Mouse (Mus musculus) neural tube, embryonic 14.5 days (tissue): Measurements from ENCODE around the gene Mxi1. TPM values are rescaled to one million over a fixed set of nuclear protein-coding genes. Genes with fewer than 3 reads are reported as not detected.

ENCODE experiments used
- ATAC-seq: fragments of 200-750 bp; cut with Nextera tagmentation; 2 replicates; pipeline ENCODE4 v1.8.0; 2017; ENCODE audit warnings: low read depth, mild to moderate bottlenecking, moderate TSS enrichment, moderate library complexity
- H3K27ac ChIP-seq: fragments of 300-500 bp; sonication (generic); 2 replicates; pipeline ENCODE4 v1.5.1; 2014; ENCODE audit warnings: low read depth, mild to moderate bottlenecking, control low read depth, low read length, moderate library complexity, mixed read lengths
- H3K27me3 ChIP-seq: fragments of 300-500 bp; sonication (generic); 2 replicates; pipeline ENCODE4 v1.6.1; 2014; ENCODE audit warnings: low read length; ENCODE audit not compliant: control insufficient read depth, insufficient read depth
- H3K36me3 ChIP-seq: fragments of 300-500 bp; sonication (generic); 2 replicates; pipeline ENCODE4 v1.6.1; 2014; ENCODE audit warnings: low read length, mixed read lengths; ENCODE audit not compliant: control insufficient read depth, insufficient read depth
- H3K4me1 ChIP-seq: fragments of 300-500 bp; sonication (generic); 2 replicates; pipeline ENCODE4 v1.6.1; 2014; ENCODE audit warnings: low read length; ENCODE audit not compliant: control insufficient read depth, insufficient read depth
- H3K4me2 ChIP-seq: fragments of 300-500 bp; sonication (generic); 2 replicates; pipeline ENCODE4 v1.6.1; 2014; ENCODE audit warnings: mild to moderate bottlenecking, low read depth, low read length, control low read depth
- H3K4me3 ChIP-seq: fragments of 300-500 bp; sonication (generic); 2 replicates; pipeline ENCODE4 v1.5.1; 2014; ENCODE audit warnings: low read depth, low read length, control low read depth, mixed read lengths
- H3K9ac ChIP-seq: fragments of 300-500 bp; sonication (generic); replicated peaks from 2 replicates; pipeline ENCODE4 v1.6.1; 2014; ENCODE audit warnings: low read depth, mild to moderate bottlenecking, control low read depth, low read length, mixed read lengths
- H3K9me3 ChIP-seq: fragments of 300-500 bp; sonication (generic); 2 replicates; pipeline ENCODE4 v1.6.1; 2016; ENCODE audit warnings: low read length; ENCODE audit not compliant: control insufficient read depth
- WGBS: fragments of 180-500 bp; shearing (Covaris S2); extraction: QIAGEN DNeasy Blood & Tissue Kit; methylation state at CpG from one replicate; pipeline ENCODE4 v1.1.7; 2014; 5-methylcytosine and 5-hydroxymethylcytosine counted together
- polyA plus RNA-seq: library from polyadenylated mRNA; unstranded; fragments of >200 nt; fragmentation: Nextera tagmentation; extraction: Ambion mirVana; gene quantifications from 2 replicates; pipeline ENCODE4 v1.2.1, GENCODE M21; 2014

Gene Mxi1
- polyA plus RNA-seq, 1 experiment from 2014 or later, result 41.8 TPM

DNA sequence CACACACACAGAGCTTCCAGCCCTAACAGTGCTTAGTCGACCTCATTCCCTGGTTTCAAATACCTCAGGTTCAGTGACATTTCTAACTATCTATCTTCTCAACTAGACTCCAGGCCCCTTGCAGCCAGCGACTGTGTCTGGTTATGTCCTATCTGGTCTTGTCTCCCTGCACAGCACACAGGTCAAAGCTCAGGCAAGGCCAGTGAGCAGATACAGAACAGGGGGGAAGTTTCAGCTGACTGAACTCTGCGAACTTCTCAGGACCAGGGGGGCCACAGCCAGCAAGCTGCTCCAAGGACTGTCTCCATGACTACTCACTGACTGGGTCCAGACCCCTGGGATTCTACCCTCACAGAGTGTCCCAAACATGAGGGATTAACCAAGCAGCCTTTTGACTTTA lies 35.1 kb upstream of the Mxi1 start:
- Histone ChIP-seq H3K4me3 (no peak overlapping the region), H3K27ac (no peak overlapping the region), H3K4me2 (no peak overlapping the region), H3K9ac (no peak overlapping the region), H3K27me3 (no peaks in the 10 kb centered on the region), H3K4me1 (no peaks in the 10 kb centered on the region), H3K36me3 (no peaks in the 10 kb centered on the region), H3K9me3 (no peaks in the 10 kb centered on the region)
- 63% methylated on average over 3 of the region's 3 CpGs for WGBS
- ATAC-seq, result no peak

DNA sequence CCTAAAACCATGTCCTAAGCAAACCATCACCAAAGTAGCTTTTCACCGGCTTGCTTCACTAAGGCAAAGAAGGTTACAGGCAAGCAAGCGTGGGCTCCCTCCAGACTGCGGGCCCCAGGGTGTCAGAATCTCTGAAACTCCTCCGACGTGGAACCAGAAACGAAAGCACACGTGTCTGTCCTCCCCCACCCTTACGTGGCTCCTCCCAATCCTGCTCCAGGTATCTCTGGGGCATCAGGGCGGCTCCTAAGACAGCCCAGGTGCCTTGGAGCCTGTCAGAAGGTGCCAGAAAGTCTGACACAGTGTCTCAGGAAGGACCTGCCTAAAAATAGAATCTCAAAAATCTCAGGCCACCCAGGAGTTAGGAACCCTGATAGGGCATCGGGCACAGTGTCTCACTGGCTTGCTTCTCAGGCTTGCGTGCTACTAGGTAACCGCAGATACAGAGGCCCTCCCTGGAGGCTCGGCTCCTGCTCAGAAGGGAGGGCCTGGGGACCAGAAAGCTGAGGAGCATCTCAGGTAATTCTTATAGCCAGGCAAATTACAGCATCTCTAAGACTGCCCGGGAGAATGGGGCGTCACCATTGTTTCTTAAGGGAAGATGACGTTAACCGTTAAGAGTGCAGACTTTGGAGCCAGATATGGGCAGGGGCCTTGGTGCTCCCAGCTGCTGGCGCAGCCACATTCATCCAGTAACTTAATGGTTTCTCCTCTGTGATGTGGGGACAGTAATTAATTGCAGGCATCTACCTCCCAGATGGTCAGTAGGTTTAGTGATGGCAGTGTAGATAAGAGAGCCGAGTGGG lies 33.2 kb upstream of the Mxi1 start:
- Histone ChIP-seq H3K9me3 (no peaks in the 10 kb centered on the region), H3K4me1 (0 out of 2 replicates have a peak, but pooled peaks cover under 1% of the 10 kb centered on the region), H3K36me3 (no peaks in the 10 kb centered on the region), H3K4me2 (no peak overlapping the region), H3K4me3 (no peak overlapping the region), H3K9ac (no peak overlapping the region), H3K27me3 (no peaks in the 10 kb centered on the region), H3K27ac (no peak overlapping the region)
- WGBS, result 74% methylated on average over 19 of the region's 19 CpGs
- no peak for ATAC-seq

DNA sequence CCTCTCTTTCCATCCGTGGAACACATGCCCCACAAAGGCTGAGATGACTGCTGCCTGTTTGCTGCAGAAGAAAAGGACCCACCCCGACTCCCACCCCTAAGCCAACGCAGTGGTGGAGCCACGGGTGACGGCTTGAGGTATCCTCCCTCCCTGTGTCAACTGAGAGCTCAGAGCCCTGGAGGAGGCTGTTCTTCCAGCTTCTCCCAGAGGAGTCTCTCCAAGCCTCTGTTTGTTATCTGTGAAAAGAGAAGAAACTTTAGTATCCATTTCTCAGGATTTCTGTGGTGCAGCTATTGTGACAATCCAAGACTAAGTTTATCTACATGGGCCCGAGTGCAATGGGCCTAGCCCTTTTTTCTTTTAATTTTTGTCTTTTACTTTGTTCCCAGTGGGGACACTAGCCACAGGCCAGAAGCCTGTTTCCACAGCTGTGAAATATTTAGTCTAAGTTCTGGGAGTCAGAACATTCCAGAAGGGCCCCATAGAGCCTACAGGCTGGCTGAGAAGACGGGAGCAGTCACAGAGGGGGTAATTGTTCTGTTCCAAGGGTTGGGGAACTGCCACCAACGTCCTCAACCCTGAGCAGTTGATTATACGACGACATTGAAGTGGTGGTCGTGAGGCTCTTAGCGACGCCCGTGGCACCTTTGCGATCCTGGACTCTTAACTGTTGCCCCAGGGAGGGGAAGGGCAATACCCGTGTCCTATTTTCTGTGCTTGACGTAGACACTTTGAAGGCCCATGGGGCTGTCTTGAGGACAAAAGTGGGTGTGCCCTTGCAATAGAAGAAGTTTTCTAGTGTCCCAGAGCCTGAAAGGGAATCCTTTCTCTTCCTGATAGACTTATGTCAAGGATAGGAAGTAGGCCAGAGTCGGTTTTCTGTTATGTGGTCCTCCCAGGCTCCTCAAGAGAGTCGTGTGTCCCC lies 31.6 kb upstream of the Mxi1 start:
- H3K9ac ChIP-seq, result no peak overlapping the region
- no peak for ATAC-seq
- no peak overlapping the region for H3K4me3 ChIP-seq
- H3K27ac ChIP-seq, result no peak overlapping the region
- H3K36me3 ChIP-seq, result no peaks in the 10 kb centered on the region
- no peaks in the 10 kb centered on the region for H3K27me3 ChIP-seq
- 0 out of 2 replicates have a peak, but pooled peaks cover 4% of the 10 kb centered on the region for H3K4me1 ChIP-seq
- WGBS, result 59% methylated on average over 19 of the region's 19 CpGs
- no peak overlapping the region for H3K4me2 ChIP-seq
- no peaks in the 10 kb centered on the region for H3K9me3 ChIP-seq

DNA sequence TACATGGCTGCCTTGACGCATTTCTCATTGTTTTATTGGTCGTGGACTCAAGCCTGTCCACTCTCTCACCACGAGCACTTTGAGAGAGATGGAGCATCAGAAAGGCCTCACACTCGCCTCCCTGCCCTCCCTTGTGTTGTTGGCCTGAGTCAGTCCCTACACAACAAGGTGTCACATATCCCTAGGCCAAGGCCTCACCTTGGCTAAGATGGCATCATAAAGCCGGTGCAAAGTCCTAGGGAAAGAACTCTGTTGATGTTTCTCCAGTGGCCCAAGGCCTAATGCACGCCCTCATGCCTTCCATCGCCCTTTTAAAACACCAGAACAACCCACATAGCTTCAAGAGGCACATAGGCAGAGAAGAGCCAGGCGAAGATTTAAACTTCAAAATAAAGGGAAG lies 30.1 kb upstream of the Mxi1 start:
- Histone ChIP-seq H3K27me3 (no peaks in the 10 kb centered on the region), H3K4me3 (no peak overlapping the region), H3K4me1 (peaks cover 13% of the 10 kb centered on the region), H3K36me3 (no peaks in the 10 kb centered on the region), H3K27ac (no peak overlapping the region), H3K9me3 (no peaks in the 10 kb centered on the region), H3K4me2 (no peak overlapping the region), H3K9ac (no peak overlapping the region)
- WGBS, result 90% methylated on average over 8 of the region's 8 CpGs
- no peak for ATAC-seq

DNA sequence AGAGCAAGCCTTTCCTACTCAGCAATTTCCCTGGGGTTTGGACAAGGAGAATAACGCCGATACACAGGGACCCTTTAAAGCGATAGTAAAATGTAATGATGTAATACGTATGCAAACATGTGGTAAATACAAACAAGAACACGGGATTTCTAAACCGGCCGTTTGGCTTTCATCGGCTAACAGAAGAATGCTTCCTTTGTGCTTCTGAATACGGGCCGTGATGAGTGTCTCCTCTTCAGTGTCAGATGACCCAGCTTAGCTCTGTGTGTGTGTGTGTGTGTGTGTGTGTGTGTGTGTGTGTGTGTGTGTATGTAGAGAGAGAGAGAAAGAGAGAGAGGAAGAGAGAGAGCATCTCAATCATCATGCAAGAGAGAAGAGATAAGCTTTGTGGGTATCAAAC lies 27.7 kb upstream of the Mxi1 start:
- Histone ChIP-seq H3K4me2 (peak overlapping the region; percentile 9; the same call in 1 of the 2 replicates), H3K27ac (no peak overlapping the region), H3K9me3 (no peaks in the 10 kb centered on the region), H3K27me3 (no peaks in the 10 kb centered on the region), H3K9ac (no peak overlapping the region), H3K36me3 (no peaks in the 10 kb centered on the region), H3K4me3 (no peak overlapping the region), H3K4me1 (peaks cover 13% of the 10 kb centered on the region)
- 30% methylated on average over 10 of the region's 10 CpGs for WGBS
- ATAC-seq, result peak; percentile 29; the same call in 1 of the 2 replicates

DNA sequence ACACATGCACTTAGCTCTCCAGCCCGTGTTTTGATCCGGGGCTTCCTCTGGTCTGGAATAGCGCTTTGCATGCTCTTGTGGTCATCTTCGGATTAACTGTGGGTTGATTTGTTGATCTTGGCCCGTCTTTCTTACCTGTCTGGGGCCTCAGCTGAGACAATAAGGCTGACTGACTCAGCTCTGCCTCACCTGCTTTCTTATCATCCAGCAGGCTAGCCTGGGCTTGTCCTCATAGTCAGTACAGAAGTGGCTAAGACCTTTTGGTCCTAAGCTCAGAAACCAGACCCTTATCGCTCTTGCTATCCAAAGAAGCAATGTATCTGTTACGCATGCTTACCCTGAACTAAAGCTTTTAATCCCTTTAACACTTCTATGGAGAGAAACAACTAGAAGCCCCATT lies 26.6 kb upstream of the Mxi1 start:
- no peaks in the 10 kb centered on the region for H3K9me3 ChIP-seq

DNA sequence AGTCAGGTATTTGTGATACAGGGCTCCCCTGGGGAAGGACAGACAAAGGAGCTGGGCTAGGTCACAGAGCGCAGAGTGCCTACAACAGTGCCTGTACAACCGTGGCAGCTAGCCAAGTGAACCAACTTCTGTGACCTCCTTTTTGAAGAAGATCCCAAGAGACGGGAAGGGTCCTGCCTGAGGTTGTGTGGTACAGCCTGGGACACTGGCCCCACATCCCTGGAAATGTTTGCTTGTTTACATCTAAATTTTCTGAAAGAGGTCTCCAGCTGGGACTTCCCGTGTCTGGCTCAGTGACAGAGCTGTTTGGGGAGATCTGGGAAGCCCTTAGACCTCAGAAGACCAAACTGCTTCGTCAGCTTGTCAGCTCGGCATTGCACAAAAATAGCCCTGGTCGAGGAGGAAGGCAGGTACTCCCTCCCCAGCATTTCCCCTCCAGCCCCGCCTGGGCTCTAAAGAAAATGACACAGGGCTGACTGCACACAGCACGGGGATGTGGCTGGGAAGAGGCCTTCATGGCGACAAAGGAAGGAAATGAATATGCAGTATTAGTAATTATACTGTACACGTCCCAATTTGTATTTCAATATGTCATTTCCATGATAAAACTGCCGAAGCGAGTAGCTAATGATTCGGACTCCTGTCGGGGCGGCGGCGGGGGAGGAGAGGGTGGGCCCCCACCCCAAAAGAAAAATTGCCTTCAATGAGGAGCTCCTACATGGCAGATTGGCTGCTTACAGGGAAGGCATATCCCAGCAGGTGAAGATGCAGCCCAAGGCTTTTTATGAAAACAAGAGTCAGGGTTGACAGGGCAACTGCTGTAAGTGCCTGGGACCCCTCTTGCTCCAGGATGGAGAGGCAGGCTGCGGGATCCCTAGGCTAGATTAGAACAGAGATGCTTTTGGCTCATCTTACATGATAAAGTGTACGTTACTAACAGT lies 25.8 kb upstream of the Mxi1 start:
- 0 out of 2 replicates have a peak overlapping the region, but pooled peaks have one; percentile 28 for H3K27ac ChIP-seq
- H3K36me3 ChIP-seq, result no peaks in the 10 kb centered on the region
- ATAC-seq, result peak; percentile 56; the same call in 1 of the 2 replicates
- peaks cover 13% of the 10 kb centered on the region for H3K4me1 ChIP-seq
- H3K27me3 ChIP-seq, result no peaks in the 10 kb centered on the region
- no peak overlapping the region for H3K4me2 ChIP-seq
- H3K4me3 ChIP-seq, result no peak overlapping the region
- H3K9me3 ChIP-seq, result no peaks in the 10 kb centered on the region
- 0 out of 2 replicates have a peak overlapping the region, but pooled peaks have one; percentile 3 for H3K9ac ChIP-seq
- 27% methylated on average over 20 of the region's 20 CpGs for WGBS

More for the DNA sequence above, 26.6 kb upstream of the Mxi1 start:
- H3K9ac ChIP-seq, result no peak overlapping the region
- no peaks in the 10 kb centered on the region for H3K36me3 ChIP-seq
- H3K27me3 ChIP-seq, result no peaks in the 10 kb centered on the region
- no peak overlapping the region for H3K4me3 ChIP-seq
- H3K4me1 ChIP-seq, result peaks cover 13% of the 10 kb centered on the region
- ATAC-seq, result no peak
- H3K4me2 ChIP-seq, result no peak overlapping the region
- no peak overlapping the region for H3K27ac ChIP-seq
- WGBS, result 92% methylated on average over 7 of the region's 7 CpGs
